Mouse (Mus musculus): ENCODE results near the gene Tardbp. TPM values are rescaled to one million over a fixed set of nuclear protein-coding genes. Genes with fewer than 3 reads are reported as not detected.

Gene Tardbp
- polyA plus RNA-seq, 1 experiment from 2014 or later: 183 TPM

GRCm38 (mm10) chr4:148589565-148589964, 37.3 kb downstream of the Tardbp start:
- Histone ChIP-seq H3K27ac (ENCODE audit: low read depth, low read length) (no peak overlapping the region), H3K4me3 (ENCODE audit: low read length) (no peak overlapping the region), H3K9me3 (ENCODE audit: control insufficient read depth, low read length) (no peaks in the 10 kb centered on the region), H3K27me3 (ENCODE audit: control insufficient read depth, insufficient read depth, low read length) (no peaks in the 10 kb centered on the region), H3K9ac (ENCODE audit: low read depth, low read length) (no peak overlapping the region), H3K36me3 (ENCODE audit: control insufficient read depth, insufficient read depth, low read length) (peaks cover 17% of the 10 kb centered on the region), H3K4me1 (ENCODE audit: control insufficient read depth, insufficient read depth, low read length) (peaks cover 15% of the 10 kb centered on the region; the same call in 1 of the 2 replicates), H3K4me2 (replicated peaks; ENCODE audit: low read depth, low read length) (no peak overlapping the region)
- ATAC-seq (ENCODE audit: low FRiP score, low TSS enrichment): no peak
- WGBS: 60% methylated on average over 6 of the region's 8 CpGs

DNA sequence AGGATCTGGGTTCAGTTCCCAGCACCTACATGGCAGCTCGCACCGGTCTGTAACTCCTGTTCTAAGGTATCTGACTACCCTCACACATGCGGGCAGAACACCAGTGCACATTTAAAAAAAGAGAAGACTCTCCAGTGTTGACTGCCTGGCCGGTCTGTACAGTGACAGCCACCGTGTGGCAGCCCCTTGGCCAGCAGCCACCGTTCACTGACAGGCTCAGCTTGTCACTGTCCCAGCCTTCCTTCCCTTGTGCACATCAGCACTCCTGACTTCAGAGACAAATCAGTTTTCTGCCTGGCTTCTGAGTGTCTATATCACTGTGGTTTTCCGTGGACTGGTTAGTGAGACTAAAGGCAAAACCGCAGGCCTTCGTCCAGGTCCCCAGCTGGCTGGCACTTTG, 38.0 kb downstream of the Tardbp start:
- Histone ChIP-seq H3K9ac (ENCODE audit: low read depth, low read length) (no peak overlapping the region), H3K9me3 (ENCODE audit: control insufficient read depth, low read length) (no peaks in the 10 kb centered on the region), H3K27ac (ENCODE audit: low read depth, low read length) (no peak overlapping the region), H3K27me3 (ENCODE audit: control insufficient read depth, insufficient read depth, low read length) (no peaks in the 10 kb centered on the region), H3K4me2 (replicated peaks; ENCODE audit: low read depth, low read length) (no peak overlapping the region), H3K36me3 (ENCODE audit: control insufficient read depth, insufficient read depth, low read length) (peaks cover 9% of the 10 kb centered on the region), H3K4me1 (ENCODE audit: control insufficient read depth, insufficient read depth, low read length) (peaks cover 15% of the 10 kb centered on the region; the same call in 1 of the 2 replicates), H3K4me3 (ENCODE audit: low read length) (no peak overlapping the region)
- ATAC-seq (ENCODE audit: low FRiP score, low TSS enrichment): no peak
- WGBS: 86% methylated on average over 9 of the region's 9 CpGs

GRCm38 (mm10) chr4:148586648-148587047, 40.2 kb downstream of the Tardbp start:
- Histone ChIP-seq H3K27me3 (ENCODE audit: control insufficient read depth, insufficient read depth, low read length) (no peaks in the 10 kb centered on the region), H3K4me3 (ENCODE audit: low read length) (no peak overlapping the region), H3K4me1 (ENCODE audit: control insufficient read depth, insufficient read depth, low read length) (peaks cover 4% of the 10 kb centered on the region; the same call in 1 of the 2 replicates), H3K36me3 (ENCODE audit: control insufficient read depth, insufficient read depth, low read length) (peaks cover 10% of the 10 kb centered on the region), H3K4me2 (replicated peaks; ENCODE audit: low read depth, low read length) (no peak overlapping the region), H3K27ac (ENCODE audit: low read depth, low read length) (no peak overlapping the region), H3K9ac (ENCODE audit: low read depth, low read length) (no peak overlapping the region), H3K9me3 (ENCODE audit: control insufficient read depth, low read length) (no peaks in the 10 kb centered on the region)
- ATAC-seq (ENCODE audit: low FRiP score, low TSS enrichment): no peak
- 74% methylated on average over 9 of the region's 9 CpGs for WGBS

- no peak for ATAC-seq (ENCODE audit: low FRiP score, low TSS enrichment)
- 72% methylated on average over 4 of the region's 4 CpGs for WGBS
- Histone ChIP-seq H3K9ac (ENCODE audit: low read depth, low read length) (no peak overlapping the region), H3K36me3 (ENCODE audit: control insufficient read depth, insufficient read depth, low read length) (peaks cover 44% of the 10 kb centered on the region), H3K27ac (ENCODE audit: low read depth, low read length) (no peak overlapping the region), H3K9me3 (ENCODE audit: control insufficient read depth, low read length) (no peaks in the 10 kb centered on the region), H3K4me1 (ENCODE audit: control insufficient read depth, insufficient read depth, low read length) (no peaks in the 10 kb centered on the region), H3K4me2 (replicated peaks; ENCODE audit: low read depth, low read length) (no peak overlapping the region), H3K27me3 (ENCODE audit: control insufficient read depth, insufficient read depth, low read length) (no peaks in the 10 kb centered on the region), H3K4me3 (ENCODE audit: low read length) (no peak overlapping the region)
Observed at GRCm38 (mm10) chr4:148583257-148583656, 43.6 kb downstream of the Tardbp start.

DNA sequence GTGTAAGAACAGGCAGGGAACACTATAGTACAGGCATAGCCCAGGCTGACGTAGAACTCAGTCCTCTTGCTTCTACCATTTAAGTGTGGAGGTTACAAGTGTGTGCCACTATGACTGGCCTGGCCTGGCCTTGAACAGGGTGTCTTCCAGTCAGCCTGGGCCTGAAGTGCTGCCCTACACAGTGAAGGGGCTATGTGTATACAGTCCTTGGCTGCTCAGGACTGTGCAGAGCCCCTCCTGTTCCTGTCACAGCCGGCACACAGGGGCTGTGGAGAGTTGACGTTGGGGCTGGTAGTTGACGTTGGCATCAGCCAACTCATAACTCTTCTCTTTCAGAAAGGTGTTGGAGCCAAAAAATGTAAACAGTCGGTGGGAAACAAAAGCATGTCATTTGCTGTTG, 45.4 kb downstream of the Tardbp start:
- no peak for ATAC-seq (ENCODE audit: low FRiP score, low TSS enrichment)
- H3K36me3 ChIP-seq (ENCODE audit: control insufficient read depth, insufficient read depth, low read length): peaks cover 61% of the 10 kb centered on the region

DNA sequence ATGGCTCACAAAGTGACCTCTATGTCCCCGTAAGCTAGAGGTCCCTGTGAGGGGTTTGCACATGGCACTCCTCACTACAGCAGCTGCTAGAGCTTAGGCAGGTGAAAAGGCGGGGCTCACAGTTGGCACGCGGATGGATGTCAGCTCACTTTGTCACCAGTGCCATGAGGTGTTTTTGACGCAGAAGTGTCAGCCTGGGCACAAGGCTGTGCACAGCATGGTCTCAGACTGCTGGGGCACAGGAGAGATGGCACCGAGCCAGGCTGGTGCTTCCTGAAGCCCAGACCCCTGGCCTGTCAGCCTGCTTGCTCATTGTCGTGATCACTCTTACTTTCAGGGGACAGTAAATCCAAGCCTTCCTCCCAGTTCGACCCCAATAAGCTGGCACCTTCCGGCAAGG, 46.1 kb downstream of the Tardbp start:
- no peaks in the 10 kb centered on the region for H3K27me3 ChIP-seq (ENCODE audit: control insufficient read depth, insufficient read depth, low read length)
- no peak overlapping the region for H3K4me2 ChIP-seq (replicated peaks; ENCODE audit: low read depth, low read length)
- WGBS: 90% methylated on average over 9 of the region's 9 CpGs
- H3K4me3 ChIP-seq (ENCODE audit: low read length): no peak overlapping the region
- peaks cover 68% of the 10 kb centered on the region for H3K36me3 ChIP-seq (ENCODE audit: control insufficient read depth, insufficient read depth, low read length)
- no peak overlapping the region for H3K27ac ChIP-seq (ENCODE audit: low read depth, low read length)
- H3K9me3 ChIP-seq (ENCODE audit: control insufficient read depth, low read length): no peaks in the 10 kb centered on the region
- H3K4me1 ChIP-seq (ENCODE audit: control insufficient read depth, insufficient read depth, low read length): no peaks in the 10 kb centered on the region
- no peak overlapping the region for H3K9ac ChIP-seq (ENCODE audit: low read depth, low read length)
- ATAC-seq (ENCODE audit: low FRiP score, low TSS enrichment): no peak

More for the DNA sequence above, 45.4 kb downstream of the Tardbp start:
- no peaks in the 10 kb centered on the region for H3K27me3 ChIP-seq (ENCODE audit: control insufficient read depth, insufficient read depth, low read length)
- no peaks in the 10 kb centered on the region for H3K9me3 ChIP-seq (ENCODE audit: control insufficient read depth, low read length)
- no peak overlapping the region for H3K4me2 ChIP-seq (replicated peaks; ENCODE audit: low read depth, low read length)
- 79% methylated on average over 5 of the region's 5 CpGs for WGBS
- no peak overlapping the region for H3K27ac ChIP-seq (ENCODE audit: low read depth, low read length)
- no peaks in the 10 kb centered on the region for H3K4me1 ChIP-seq (ENCODE audit: control insufficient read depth, insufficient read depth, low read length)
- H3K9ac ChIP-seq (ENCODE audit: low read depth, low read length): no peak overlapping the region
- no peak overlapping the region for H3K4me3 ChIP-seq (ENCODE audit: low read length)

- H3K9me3 ChIP-seq (ENCODE audit: control insufficient read depth, low read length): no peaks in the 10 kb centered on the region
- H3K27ac ChIP-seq (ENCODE audit: low read depth, low read length): no peak overlapping the region
- ATAC-seq (ENCODE audit: low FRiP score, low TSS enrichment): no peak
- peaks cover 97% of the 10 kb centered on the region for H3K36me3 ChIP-seq (ENCODE audit: control insufficient read depth, insufficient read depth, low read length)
- WGBS: 94% methylated on average over 7 of the region's 7 CpGs
- no peaks in the 10 kb centered on the region for H3K27me3 ChIP-seq (ENCODE audit: control insufficient read depth, insufficient read depth, low read length)
- no peak overlapping the region for H3K9ac ChIP-seq (ENCODE audit: low read depth, low read length)
- H3K4me2 ChIP-seq (replicated peaks; ENCODE audit: low read depth, low read length): no peak overlapping the region
- no peaks in the 10 kb centered on the region for H3K4me1 ChIP-seq (ENCODE audit: control insufficient read depth, insufficient read depth, low read length)
- no peak overlapping the region for H3K4me3 ChIP-seq (ENCODE audit: low read length)
Observed at GRCm38 (mm10) chr4:148573222-148573621, 53.6 kb downstream of the Tardbp start.

- H3K4me3 ChIP-seq (ENCODE audit: low read length): no peak overlapping the region
- peaks cover 98% of the 10 kb centered on the region for H3K36me3 ChIP-seq (ENCODE audit: control insufficient read depth, insufficient read depth, low read length)
- H3K4me1 ChIP-seq (ENCODE audit: control insufficient read depth, insufficient read depth, low read length): no peaks in the 10 kb centered on the region
- WGBS: 93% methylated on average over 9 of the region's 9 CpGs
- H3K27me3 ChIP-seq (ENCODE audit: control insufficient read depth, insufficient read depth, low read length): no peaks in the 10 kb centered on the region
- ATAC-seq (ENCODE audit: low FRiP score, low TSS enrichment): no peak
- no peak overlapping the region for H3K4me2 ChIP-seq (replicated peaks; ENCODE audit: low read depth, low read length)
- no peak overlapping the region for H3K9ac ChIP-seq (ENCODE audit: low read depth, low read length)
- no peaks in the 10 kb centered on the region for H3K9me3 ChIP-seq (ENCODE audit: control insufficient read depth, low read length)
- H3K27ac ChIP-seq (ENCODE audit: low read depth, low read length): no peak overlapping the region
Observed at GRCm38 (mm10) chr4:148570693-148571295, 56.0 kb downstream of the Tardbp start.

DNA sequence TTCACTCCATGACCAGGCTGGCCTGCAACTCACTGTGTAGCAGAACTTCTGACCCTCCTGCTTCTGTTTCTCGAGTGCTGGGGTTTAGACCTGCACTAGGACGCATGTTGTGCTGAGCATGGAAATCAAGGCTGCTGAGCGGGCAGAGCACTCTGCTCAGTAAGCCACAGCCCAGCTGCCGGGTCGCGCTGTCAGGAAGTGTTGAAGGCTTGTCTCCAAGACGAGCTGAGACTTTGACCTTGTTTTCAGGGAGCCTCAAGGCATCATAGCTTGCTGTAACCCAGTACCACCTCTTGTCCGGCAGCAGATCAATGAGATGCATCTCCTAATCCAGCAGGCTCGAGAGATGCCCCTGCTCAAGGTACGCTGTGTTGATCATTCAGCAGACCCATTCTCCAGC, 56.7 kb downstream of the Tardbp start:
- 92% methylated on average over 10 of the region's 10 CpGs for WGBS

More for the DNA sequence above, 56.7 kb downstream of the Tardbp start:
- Histone ChIP-seq H3K9me3 (ENCODE audit: control insufficient read depth, low read length) (no peaks in the 10 kb centered on the region), H3K27me3 (ENCODE audit: control insufficient read depth, insufficient read depth, low read length) (no peaks in the 10 kb centered on the region), H3K4me2 (replicated peaks; ENCODE audit: low read depth, low read length) (no peak overlapping the region), H3K4me1 (ENCODE audit: control insufficient read depth, insufficient read depth, low read length) (no peaks in the 10 kb centered on the region), H3K27ac (ENCODE audit: low read depth, low read length) (no peak overlapping the region), H3K4me3 (ENCODE audit: low read length) (no peak overlapping the region), H3K9ac (ENCODE audit: low read depth, low read length) (no peak overlapping the region), H3K36me3 (ENCODE audit: control insufficient read depth, insufficient read depth, low read length) (peaks cover 98% of the 10 kb centered on the region)
- ATAC-seq (ENCODE audit: low FRiP score, low TSS enrichment): no peak
